Mouse (Mus musculus) C2C12 (cell line): Measurements from ENCODE around the gene Ss18l1.

ENCODE experiments used
- CEBPB ChIP-seq: IDR thresholded peaks from one replicate; pipeline ENCODE4 v1.6.1; 2011; ENCODE audit warnings: low read depth, mild to moderate bottlenecking, control low read depth, moderate library complexity
- CTCF ChIP-seq: IDR thresholded peaks from one replicate; pipeline ENCODE4 v1.5.1; 2011; ENCODE audit not compliant: control insufficient read depth, insufficient read depth, insufficient read length
- FOSL1 ChIP-seq: IDR thresholded peaks from one replicate; pipeline ENCODE4 v1.8.0; 2011; ENCODE audit warnings: mild to moderate bottlenecking, low read length; ENCODE audit not compliant: poor library complexity, insufficient read depth, severe bottlenecking
- MAX ChIP-seq: IDR thresholded peaks from one replicate; pipeline ENCODE4 v1.6.1; 2011; ENCODE audit warnings: mild to moderate bottlenecking, control low read depth
- MYOD1 ChIP-seq: IDR thresholded peaks from one replicate; pipeline ENCODE4 v1.6.1; 2011; ENCODE audit warnings: low read depth; ENCODE audit not compliant: control insufficient read depth, insufficient read length
- MYOG ChIP-seq: IDR thresholded peaks from one replicate; pipeline ENCODE4 v1.6.1; 2011; ENCODE audit not compliant: control insufficient read depth, insufficient read length; ENCODE audit errors: extremely low read depth
- USF1 ChIP-seq: IDR thresholded peaks from one replicate; pipeline ENCODE4 v1.6.1; 2011; ENCODE audit warnings: low read depth, mild to moderate bottlenecking, control low read depth, moderate library complexity

- no peak for TF ChIP-seq CTCF
- no peak for TF ChIP-seq MYOD1
- no peak for TF ChIP-seq FOSL1
- no peak for TF ChIP-seq USF1
- no peak for TF ChIP-seq MAX
- TF ChIP-seq CEBPB, result no peak
- TF ChIP-seq MYOG, result no peak
Observed at GRCm38 (mm10) chr2:180103978-180104658, 61.8 kb downstream of the Ss18l1 start, which contains the start of gene Hrh3.
